Mouse (Mus musculus) adrenal gland, postnatal 36 days (tissue): ENCODE results near the gene Tsg101. TPM values are rescaled to one million over a fixed set of nuclear protein-coding genes. Genes with fewer than 3 reads are reported as not detected.

ENCODE experiments used
- DNase-seq, 2 experiments: peaks; one replicate each; pipeline ENCODE4 v3.0.0; 2021; ENCODE audit warnings: mixed read lengths in 1 of 2
- total RNA-seq, 2 experiments: library from RNA; stranded (reverse); gene quantifications; 2 replicates each; pipeline ENCODE4 v1.2.3; 2021

The Tsg101 gene
- total RNA-seq, 2 experiments from 2014 or later = 68.5 to 80.8 TPM

DNA sequence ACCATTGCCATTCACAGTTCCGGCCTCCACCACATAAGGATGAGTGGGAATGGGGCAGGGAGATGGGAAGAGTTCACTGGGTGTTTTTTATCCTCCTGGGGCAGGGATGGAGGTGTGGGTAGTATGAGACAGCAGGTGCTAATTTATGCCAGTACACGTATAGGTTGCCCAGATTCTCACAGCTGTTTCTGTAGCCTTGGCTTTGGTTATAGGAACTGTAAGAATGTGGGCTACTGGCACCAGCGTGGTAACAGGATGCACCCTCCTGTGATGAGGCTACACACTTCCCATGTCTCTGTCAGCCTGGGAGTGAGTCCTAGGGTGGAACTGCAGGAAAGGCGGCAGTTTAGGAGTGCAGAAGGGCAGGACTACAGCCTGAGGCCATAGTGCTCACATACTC lies 42.9 kb downstream of the Tsg101 start:
- DNase-seq = no peak

DNA sequence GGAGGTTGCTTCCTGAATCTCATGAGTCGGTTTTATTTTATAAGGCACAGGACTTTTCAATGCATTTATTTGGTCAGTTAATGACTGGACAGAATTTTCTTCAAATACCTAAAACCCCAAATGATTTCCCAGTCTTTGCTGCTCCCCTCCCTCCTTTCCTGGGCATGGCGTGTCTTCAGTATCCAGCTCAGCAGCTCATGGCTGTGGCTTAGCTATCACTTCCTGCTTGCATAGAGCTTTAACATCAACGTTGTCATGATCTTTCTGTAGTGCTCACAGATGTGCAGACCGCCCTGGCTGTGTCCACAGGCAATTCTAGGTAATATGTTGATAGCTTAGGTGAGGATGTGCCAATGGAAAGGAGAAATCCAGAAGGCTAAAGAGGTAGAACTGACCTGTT lies 47.8 kb downstream of the Tsg101 start:
- no peak for DNase-seq

DNA sequence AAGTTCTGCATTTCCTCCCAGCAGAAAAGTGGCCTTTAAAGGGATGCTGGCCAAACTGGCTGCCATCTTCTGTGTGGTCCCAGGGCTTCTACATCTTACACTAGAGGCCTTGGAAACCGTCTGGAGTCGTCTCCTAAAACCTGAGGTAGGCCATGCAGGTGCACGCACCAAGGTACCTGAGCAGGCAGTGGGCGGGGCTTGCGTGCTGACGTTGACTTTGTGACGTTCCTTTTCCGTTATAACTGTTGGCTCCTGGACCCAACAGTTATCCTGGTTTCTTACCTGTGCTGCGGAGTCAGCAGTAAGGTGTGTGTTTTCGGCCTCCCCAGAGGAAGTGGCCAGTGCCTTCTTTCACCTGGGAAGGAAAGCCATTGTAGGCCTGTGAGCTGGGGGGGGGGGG lies 58.8 kb downstream of the Tsg101 start, which contains the start of gene Ldhc:
TSS of gene Ldhc (plus strand) at position 208 of the 400 bp plus-strand sequence.
- DNase-seq = no peak

DNA sequence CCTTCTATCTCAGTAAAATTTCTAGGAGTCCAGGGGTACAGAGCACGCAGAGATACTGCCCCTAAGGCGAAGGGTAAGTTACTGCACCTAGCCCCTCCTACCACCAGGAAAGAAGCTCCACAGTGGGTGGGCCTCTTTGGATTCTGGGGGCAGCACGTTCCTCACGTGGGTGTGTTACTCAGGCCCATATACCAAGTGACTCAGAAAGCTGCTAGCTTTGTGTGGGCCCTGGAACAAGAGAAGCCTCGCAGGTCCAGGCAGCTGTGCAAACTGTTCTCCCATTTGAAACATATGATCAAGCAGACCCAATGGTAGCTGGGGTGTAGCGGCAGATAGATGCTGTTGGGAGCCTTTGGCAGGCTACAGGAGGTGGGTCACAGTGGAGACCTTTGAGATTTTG lies 60.7 kb downstream of the Tsg101 start:
- DNase-seq = no peak

DNA sequence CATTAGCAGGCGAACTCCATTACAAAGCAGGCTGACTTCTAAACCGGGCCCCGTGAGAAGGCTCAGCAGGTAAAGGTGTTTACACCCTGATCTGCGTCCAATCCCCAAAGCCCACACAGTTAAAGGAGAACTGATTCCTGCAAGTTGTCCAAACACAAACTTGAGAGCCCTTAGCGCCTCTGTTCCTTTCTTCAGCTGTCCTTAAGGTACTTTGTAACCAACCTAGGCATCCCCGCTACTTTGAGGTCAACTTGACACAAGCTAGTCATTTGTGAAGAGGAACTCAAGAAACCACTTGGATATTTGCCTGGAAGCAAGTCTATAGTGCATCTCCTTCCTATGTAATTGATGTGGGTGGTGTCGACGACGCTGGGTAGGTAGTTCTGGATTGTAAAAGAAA lies 62.3 kb downstream of the Tsg101 start:
- no peak for DNase-seq

DNA sequence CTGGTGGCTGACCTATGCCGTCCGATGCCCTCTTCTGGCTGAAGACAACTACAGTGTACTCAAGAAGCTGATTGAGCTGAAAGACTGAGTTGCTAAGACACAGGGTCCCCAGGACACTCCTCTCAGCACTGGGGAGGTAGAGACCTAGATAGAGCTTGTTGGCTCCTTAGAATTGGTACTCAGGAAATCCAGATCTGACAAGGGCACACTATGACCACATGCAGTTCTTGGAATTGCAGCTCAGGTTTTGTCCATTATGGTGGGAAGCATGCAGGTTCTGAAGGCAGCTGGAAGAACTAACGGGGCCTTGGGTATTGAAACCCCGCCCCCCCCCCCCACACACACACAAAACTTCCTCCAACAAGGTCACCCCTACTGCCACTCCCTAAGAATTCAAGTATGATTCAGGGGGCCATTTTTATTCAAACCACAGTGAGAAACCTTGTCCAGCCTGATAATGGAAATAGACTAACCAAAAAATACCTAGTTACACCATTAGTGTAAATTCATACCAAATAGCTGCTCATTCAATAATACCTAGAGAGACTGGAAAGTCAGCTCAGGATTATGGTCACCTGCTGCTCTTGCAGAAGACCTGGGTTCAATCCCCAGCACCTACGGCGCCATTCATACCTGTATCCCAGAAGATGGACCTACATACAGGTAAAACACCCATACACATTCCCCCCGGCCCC lies 63.8 kb downstream of the Tsg101 start:
- no peak for DNase-seq

DNA sequence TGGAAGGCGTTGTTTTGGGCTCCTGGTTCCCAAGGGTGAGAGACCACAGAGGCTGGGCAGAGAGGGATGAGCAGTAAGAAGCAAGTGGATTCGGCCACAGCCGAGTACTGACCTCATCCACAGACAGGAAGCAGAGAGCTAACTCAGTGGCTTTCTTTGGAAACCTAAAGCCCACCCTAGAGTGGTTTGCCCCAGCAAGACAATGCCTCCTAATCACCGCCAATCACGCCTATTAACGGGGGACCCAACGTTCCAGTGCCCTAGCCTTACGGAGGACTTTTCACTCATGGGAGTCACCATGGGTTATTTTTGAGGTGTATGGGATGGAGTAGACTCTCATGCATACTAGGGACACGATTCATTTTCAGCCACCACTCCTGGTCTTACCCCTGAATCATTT lies 66.4 kb downstream of the Tsg101 start:
- DNase-seq = no peak

DNA sequence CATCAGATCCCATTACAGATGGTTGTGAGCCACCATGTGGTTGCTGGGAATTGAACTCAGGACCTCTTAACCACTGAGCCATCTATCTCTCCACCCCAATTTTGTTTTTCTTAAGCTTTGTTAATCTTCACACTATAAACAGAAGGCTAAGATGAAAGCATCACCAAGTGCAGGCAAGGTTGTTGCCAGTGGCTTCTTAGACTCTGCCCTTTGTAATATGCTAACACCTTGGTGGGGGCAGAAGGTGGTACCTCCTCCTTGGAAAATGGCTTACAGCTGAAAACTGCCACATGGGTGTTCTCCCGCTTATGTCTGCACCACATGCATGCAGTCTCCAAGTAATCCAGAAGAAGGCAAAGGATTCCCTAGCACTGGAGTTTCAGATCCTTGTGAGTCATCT lies 67.1 kb downstream of the Tsg101 start:
- DNase-seq = no peak

DNA sequence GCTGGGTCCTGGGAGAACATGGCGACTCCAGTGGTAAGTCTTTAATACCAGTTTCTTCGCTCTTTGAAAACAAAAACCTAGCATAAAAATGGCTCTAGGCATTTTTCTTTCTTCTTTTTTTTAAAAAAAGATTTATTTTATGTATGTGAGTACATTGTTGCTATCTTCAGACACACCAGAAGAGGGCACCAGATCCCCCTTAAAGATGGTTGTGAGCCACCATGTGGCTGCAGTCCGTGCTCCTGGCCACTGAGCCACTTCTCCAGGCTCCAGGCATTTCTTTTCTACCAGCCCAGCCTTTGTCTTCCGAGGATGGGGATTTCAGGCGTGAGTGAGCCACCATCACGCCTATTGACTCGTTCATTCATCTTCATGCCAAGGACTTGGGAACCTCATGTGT lies 68.7 kb downstream of the Tsg101 start:
- DNase-seq = no peak

DNA sequence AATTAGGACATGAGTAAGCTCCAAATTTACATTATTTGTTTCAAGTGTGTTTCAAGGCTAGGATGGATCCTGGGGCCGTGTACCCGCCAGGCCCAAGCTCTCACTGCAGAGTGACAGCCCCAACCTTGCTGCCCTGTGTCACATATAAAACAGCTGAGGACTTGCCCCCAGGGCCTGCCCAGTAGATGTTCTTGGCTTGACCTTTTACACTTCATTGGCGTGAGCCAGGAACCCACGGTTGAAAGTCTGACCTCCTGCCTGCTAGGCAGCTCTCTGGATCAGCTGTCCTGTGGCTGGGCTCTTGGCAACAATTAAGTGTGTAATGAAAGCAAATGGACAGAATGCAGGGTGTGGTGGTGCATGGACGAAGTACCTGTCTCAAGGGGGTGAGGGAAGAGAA lies 70.5 kb downstream of the Tsg101 start:
- DNase-seq = peak in 1 of 2 experiments; percentile 52

DNA sequence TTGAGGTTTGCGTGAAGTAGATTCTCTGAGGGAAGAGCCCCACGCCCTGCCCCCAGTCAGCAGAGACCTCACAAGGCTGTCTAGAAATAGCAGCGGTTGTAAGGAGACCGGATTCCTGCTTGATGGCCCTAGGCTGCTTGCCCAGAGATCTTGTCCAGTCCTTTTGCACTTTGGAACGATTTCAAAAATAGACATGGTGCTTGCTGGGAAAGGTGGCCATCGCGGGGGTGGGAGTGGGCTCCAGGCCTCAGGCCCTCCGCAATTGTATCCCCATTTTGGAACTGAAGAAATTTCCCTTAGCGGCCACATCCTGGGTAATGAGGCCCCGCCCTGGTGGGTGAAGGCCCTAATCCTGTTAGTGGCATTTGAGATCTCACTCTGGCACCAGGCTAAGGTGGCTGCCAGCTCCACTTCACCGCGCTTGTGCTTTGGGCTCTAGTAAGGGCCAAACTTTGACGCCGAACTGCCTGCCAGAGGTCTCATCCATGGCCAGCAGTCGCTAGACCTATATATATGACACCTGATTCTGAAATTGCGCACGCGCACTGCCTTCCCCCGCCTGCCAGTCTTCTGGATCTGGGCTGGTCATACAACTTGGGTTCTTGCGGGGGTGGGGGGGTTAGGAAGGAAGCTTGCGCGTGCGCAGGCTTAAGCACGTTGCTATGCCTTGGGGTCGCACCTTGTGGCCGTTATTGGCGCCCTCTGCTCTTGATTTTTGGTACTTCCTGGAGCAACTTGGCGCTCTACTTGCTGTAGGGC lies 73.1 kb downstream of the Tsg101 start:
- peak; percentile 50 to 69 for DNase-seq

DNA sequence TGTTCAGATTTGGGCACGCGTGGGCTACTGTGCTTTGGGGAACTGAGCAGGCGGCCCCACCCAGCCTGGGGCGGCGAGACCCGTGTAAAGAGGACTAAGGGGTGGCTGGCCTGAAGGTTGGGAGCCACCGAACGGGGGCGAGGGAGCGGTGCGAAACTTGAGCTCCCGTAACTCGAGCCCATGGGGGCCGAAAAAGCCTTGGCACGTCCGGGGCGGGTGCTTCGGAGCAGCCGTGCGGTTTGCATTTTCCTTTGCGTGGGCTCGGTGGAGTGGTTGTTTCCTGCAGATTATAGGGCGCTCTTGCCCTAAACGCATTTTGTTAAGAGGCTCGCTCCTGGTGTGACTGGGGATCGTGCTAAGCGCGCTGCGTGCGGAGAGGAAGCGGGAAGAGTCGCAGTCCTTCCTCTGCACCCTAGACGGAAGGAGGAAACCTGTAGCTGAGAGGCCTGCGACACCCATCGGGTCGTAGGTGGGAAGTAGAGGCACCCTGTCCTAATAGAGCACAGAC lies 73.7 kb downstream of the Tsg101 start:
- DNase-seq = peak in 1 of 2 experiments; percentile 37

DNA sequence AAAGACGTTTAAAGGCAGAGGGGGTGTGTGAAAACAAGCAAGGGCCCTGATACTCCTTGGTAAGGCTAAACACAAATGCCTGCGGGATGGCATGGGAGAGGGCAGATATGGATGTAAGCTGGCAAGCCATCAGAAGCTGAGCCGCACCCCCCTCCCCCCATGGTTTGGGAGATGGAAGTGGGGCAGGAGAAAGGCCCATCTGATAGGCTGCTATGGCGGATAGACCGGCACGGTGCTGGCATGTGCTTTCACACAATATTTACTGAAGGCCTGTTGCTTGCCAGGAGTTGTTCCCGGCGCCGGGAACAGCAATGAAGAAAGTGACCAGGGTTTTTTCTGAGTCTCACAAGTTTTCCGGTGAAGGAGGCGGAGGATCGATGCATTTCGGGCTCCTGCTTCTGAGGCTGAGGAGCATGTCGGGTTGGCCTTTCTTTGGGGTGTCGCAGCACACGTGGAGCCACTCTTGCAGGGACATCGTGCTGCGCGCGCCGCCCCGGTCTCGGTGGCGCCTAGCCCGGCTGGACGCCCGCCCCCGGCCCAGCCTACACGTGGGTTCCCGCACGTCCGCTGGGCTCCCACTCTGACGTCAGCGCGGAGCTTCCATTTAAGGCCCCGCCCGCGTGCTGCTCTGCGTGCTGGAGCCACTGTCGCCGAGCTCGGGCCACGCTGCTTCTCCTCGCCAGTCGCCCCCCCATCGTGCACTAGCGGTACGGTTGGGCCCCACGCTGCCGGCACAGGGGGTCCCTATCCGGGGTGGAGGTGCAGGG lies 74.4 kb downstream of the Tsg101 start:
- peak; percentile 97 to 98 for DNase-seq

DNA sequence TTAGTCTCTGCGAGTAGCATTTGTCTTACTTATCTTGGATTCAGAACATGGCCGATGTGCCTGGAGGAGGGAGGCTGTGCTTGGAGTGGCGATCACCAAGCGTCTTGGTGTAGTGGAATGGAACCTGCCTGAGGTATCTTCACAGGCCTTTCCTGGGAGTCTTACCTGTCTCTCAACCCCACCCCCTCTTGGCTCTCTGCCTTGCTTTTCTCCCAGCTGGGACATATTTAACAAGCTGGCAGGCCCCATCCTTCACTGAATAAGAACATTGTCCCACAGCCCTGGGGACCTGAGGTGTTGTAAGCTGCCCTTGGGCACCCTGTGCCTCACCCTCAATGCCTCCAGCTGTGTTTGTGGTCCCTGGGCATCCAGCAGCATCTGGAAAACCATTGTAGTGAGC lies 76.2 kb downstream of the Tsg101 start:
- peak in 1 of 2 experiments; percentile 19 for DNase-seq

DNA sequence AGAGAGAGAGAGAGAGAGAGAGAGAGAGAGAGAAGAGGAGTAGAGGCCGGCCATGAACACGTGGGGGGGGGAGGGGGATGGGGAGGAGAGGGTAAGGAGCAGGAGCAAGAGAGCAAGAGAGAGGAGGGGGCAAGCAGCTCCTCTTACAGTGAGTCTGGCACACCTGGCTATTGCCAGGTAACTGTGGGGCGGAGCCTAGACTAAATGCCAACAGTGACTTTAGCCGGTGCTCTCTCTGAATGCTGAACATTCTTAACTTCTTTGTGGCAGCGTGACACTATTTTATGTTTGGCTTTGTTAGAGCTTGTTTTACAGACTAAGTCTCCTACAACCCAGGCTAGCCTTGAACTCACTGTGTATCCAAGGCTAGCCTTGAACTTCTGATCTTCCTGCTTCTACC lies 77.5 kb downstream of the Tsg101 start:
- no peak for DNase-seq

DNA sequence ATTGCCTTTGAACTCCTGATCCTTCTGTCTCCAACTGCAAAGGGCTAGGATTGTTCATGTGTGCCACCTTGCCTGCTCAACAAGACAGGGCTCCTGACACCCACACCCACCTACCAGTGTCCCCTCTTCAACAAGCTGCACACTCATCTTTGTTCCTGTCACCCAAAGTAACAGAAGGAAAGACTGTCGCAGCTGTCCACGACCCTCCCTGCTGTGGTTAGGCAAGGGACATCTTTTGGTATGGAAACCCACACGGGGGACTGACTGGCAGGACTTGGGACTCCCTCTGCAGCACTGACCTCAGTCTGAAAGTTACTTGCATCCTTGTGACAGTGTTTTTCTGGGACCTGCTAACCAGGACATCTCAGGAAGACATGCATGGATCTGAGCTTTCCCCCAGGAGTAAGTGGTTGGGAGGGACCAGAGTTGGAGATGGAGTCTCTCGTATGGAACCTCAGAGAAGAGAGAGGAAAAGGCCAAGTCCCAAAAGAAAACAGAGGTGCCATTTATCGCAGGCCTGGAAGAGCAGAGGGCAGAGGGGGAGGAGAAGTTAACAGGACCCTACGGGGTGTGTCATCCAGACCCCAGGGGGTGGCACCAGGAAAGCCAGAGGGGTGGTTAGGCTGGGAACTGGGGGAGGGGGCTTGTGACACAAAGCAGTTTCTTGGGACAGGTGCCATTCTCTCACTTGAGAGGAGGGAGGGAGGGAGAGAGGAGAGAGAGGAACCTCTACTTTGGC lies 78.8 kb downstream of the Tsg101 start, which contains the start of gene Ldha:
TSS of gene Ldha (plus strand) at position 689 of the 739 bp plus-strand sequence.
- DNase-seq = no peak

DNA sequence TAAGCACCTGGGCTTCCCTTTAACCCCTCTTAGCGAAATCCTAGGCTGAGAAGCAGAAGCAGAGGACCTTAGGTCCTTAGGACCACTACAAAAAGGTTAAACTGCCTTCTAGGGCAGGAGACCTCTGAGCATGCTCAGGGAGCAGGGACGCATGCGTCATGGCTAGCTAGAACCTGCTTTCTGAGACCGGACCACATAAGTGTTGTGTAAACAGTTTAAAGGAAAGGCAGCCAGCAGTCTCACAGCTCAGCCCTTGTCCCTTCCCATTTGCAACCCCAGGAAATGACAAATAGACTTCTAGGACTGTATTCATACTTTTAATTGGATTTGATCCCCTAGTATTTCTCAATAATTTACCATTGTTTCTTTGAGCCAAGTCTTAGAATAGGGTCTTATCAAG lies 79.4 kb downstream of the Tsg101 start:
- DNase-seq = peak in 1 of 2 experiments; percentile 20

DNA sequence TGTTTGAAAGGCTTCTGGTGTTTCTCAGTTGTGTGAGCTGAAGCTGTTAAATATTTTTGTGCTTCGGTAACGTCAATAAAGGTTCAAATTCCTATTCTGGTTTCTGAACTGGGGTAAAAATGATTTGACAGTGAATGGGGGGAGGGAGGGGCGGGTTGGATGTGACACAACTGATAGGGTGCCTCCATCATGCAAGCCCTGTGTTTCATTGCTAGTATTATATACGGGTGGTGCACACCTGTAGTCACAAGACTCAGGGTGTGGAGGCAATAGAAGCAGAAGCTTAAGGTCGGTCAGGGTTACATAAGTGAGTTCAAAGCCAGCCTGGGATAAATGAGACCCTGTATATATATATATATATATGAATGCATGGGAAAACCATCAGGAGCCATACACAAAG lies 79.9 kb downstream of the Tsg101 start:
- DNase-seq = no peak

DNA sequence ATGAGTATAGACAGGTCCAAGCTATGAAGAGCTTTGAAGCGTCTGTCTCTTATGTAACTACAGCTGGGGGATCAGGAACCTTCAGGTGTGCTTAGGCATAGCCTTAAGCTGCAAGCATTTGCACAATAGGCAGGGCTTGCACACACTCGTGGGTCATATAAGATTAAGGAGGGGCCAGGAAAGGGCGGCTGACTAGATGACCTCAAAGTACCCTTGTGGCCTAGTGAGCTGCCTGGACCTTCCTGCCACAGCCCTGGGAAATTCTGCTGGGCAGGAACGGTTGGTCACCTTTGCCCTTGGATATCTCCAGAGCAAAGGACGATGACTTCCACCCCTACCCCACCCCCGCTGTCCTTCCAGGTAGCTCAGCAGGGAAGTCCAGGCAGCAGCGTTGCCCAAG lies 80.3 kb downstream of the Tsg101 start:
- DNase-seq = peak in 1 of 2 experiments; percentile 55
